Mouse (Mus musculus) subcutaneous adipose tissue, adult 2 months (tissue): Measurements from ENCODE around the gene Ano1. TPM values are rescaled to one million over a fixed set of nuclear protein-coding genes. Genes with fewer than 3 reads are reported as not detected.

Experiments
- polyA plus RNA-seq: library from polyadenylated mRNA; depleted of rRNA; stranded (reverse); fragments of >200 nt; gene quantifications from 2 replicates; pipeline ENCODE4 v1.2.3, GENCODE M21; 2012; ENCODE audit warnings: low replicate concordance; rRNA removed

Gene Ano1
- polyA plus RNA-seq = 21.5 and 100 TPM in 2 replicates

DNA sequence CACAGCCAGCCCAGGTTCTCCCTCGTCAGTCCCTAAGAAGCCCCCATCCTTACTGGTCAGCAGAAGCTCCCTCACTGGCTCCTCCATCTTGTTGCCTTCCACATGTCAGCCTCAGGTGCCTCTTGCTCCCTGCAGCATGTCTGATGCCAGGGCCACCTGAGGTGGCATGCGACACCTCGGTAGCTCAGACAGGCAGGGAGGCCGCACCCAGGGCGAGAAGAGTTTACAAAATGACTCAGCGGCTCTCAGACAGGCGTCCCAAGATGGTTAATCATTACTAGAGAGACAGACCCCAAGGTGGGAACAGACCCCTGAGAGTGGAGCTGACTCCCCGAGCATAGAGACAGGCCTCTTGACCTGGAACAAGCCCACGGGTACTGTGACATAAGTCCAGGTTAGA, at the start of gene Ano1:
Gene Ano1, minus strand, starts transcription at position 142 of the 400 bp plus-strand sequence.

DNA sequence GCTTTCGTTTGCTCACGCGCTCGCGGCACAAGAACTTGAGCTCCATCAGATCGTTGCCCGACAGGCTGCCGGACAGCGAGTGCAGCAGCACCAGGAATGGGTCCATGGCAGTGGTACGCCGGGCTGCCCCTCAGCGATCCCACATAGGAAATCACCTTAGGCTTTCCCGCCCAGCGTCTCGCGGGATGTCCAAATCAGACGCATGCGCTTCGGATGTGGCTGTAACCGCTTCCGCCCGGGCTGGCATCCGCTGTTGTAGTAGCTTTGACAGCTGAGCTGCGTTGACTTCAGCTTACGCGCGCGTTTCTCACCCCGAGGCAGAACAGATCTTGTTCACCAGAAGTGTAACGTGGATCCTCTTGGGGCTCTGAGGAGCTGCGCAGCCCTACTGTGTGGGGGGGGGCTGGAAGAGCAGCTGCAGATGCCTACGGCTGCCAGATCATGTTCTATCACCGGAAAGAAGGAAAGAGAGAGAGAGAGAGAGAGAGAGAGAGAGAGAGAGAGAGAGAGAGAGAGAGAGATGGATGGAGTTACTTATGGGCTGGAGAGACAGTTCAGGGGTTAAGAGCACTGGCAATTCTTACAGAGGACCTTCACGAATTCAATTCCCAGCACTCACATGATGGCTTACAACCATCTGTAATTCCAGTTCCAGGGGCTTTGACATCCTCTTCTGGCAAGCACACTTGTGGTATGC, 169.3 kb downstream of the Ano1 start, which contains the start of gene Fadd:
Gene Fadd, minus strand, starts transcription at position 180 of the 697 bp plus-strand sequence.

DNA sequence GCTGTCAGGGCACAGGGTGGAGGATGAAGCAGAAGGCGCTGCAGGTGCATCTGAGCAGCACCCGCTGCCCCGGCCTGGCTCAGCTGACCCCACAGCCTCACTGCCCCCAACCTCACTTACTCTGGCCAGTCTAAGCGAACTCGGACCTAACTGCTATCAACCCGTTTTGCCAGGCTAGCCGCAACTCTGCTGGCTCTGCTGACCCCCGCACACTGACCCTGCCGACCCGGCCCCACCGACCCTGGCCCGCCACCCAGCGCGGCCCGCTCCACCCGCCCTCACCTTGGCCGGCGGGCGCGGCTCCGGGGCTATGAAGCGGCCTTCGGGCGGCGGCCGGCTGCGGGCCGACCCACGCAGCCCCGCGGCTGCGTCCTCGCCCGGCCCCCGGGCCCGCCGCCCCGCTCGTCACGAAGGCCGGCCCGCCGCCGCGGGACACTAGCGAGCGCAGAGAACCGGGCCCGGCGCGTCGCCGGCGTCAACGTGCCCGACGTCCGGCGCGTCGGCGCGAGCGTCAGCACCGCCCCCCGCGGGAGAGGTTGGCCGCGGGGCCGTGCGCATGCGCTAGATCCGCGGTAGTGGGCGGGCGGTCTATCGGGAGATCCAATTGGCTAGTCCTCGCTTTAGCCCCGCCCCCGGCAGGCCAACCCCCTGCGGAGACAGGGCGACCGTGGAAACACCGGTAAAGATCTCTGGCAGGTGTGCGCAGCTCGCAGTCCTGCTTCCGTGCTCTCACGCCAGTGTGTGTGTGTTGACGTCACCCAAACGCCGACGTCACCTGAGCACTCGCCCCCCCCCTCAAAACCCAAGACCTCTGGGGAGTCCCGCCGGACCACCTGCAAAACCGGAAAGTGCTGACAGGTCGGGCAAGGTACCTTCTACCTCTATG, 198.3 kb downstream of the Ano1 start, which contains the start of gene Ppfia1:
Gene Ppfia1, minus strand, starts transcription at position 493 of the 886 bp plus-strand sequence.

Other genes starting within 250 kb of the Ano1 start
- gene Ppfia1, start 198.2 kb downstream of the Ano1 start, polyA plus RNA-seq = 34.8 and 44.9 TPM in 2 replicates
- 13.2 and 15.0 TPM in 2 replicates for gene Fadd, start 169.5 kb downstream of the Ano1 start, polyA plus RNA-seq
- gene Fgf3, start 86.1 kb upstream of the Ano1 start, polyA plus RNA-seq = 0.16 TPM in 1 of 2 replicates, not detected in the other
- gene Fgf4, start 95.4 kb upstream of the Ano1 start, polyA plus RNA-seq = not detected in 2 replicates
- not detected in 2 replicates for gene Fgf15, start 144.6 kb upstream of the Ano1 start, polyA plus RNA-seq
- 19.1 and 23.2 TPM in 2 replicates for gene LTO1, start 163.1 kb upstream of the Ano1 start, polyA plus RNA-seq
- gene Ccnd1, start 188.0 kb upstream of the Ano1 start, polyA plus RNA-seq = 32.7 and 68.9 TPM in 2 replicates